Mouse (Mus musculus) forebrain, embryonic 14.5 days (tissue): Measurements from ENCODE around the gene Lrrc36. TPM values are rescaled to one million over a fixed set of nuclear protein-coding genes. Genes with fewer than 3 reads are reported as not detected.

Source experiments
- ATAC-seq: fragments of 200-750 bp; cut with Nextera tagmentation; 2 replicates; pipeline ENCODE4 v1.8.0; 2017; ENCODE audit warnings: mild to moderate bottlenecking, moderate library complexity
- DNase-seq: peaks from one replicate; pipeline ENCODE4 v3.0.0-alpha.2; 2015; ENCODE audit warnings: low spot score
- H3K27ac ChIP-seq: fragments of 300-500 bp; sonication (generic); 2 replicates; pipeline ENCODE4 v1.5.1; 2014; ENCODE audit warnings: low read depth, mild to moderate bottlenecking, control low read depth, low read length, moderate library complexity
- H3K27me3 ChIP-seq: fragments of 300-500 bp; sonication (generic); replicated peaks from 2 replicates; pipeline ENCODE4 v1.6.1; 2014; ENCODE audit warnings: low read length, control low read depth, mixed read lengths; ENCODE audit not compliant: control insufficient read depth, insufficient read depth
- H3K36me3 ChIP-seq: fragments of 300-500 bp; sonication (generic); 2 replicates; pipeline ENCODE4 v1.6.1; 2014; ENCODE audit warnings: low read length, control low read depth; ENCODE audit not compliant: control insufficient read depth, insufficient read depth
- H3K4me1 ChIP-seq: fragments of 300-500 bp; sonication (generic); 2 replicates; pipeline ENCODE4 v1.6.1; 2014; ENCODE audit warnings: antibody characterized with exemption, low read length, control low read depth; ENCODE audit not compliant: control insufficient read depth, insufficient read depth
- H3K4me2 ChIP-seq: fragments of 300-500 bp; sonication (generic); 2 replicates; pipeline ENCODE4 v1.6.1; 2014; ENCODE audit warnings: mild to moderate bottlenecking, control low read depth, low read length
- H3K4me3 ChIP-seq: fragments of 300-500 bp; sonication (generic); 2 replicates; pipeline ENCODE4 v1.5.1; 2014; ENCODE audit warnings: low read depth, low read length, control low read depth
- H3K9ac ChIP-seq: fragments of 300-500 bp; sonication (generic); 2 replicates; pipeline ENCODE4 v1.6.1; 2014; ENCODE audit warnings: mild to moderate bottlenecking, low read length, control low read depth, moderate library complexity
- H3K9me3 ChIP-seq: fragments of 300-500 bp; sonication (generic); replicated peaks from 2 replicates; pipeline ENCODE4 v1.6.1; 2016; ENCODE audit warnings: low read length, control low read depth, mixed read lengths; ENCODE audit not compliant: control insufficient read depth
- WGBS: fragments of 180-500 bp; shearing (Covaris S2); extraction: QIAGEN DNeasy Blood & Tissue Kit; methylation state at CpG from one replicate; pipeline ENCODE4 v1.1.7; 2014; 5-methylcytosine and 5-hydroxymethylcytosine counted together
- polyA plus RNA-seq: library from polyadenylated mRNA; unstranded; fragments of >200 nt; fragmentation: Nextera tagmentation; extraction: Ambion mirVana; gene quantifications from 2 replicates; pipeline ENCODE4 v1.2.1, GENCODE M21; 2014

Lrrc36 gene
- polyA plus RNA-seq, 1 experiment from 2014 or later: 0.43 TPM

GRCm38 (mm10) chr8:105409947-105410346 lies 3.4 kb upstream of the Lrrc36 start:
- Histone ChIP-seq H3K4me1 (peaks cover 3% of the 10 kb centered on the region), H3K9ac (no peak overlapping the region), H3K36me3 (no peaks in the 10 kb centered on the region), H3K9me3 (no peaks in the 10 kb centered on the region), H3K4me3 (no peak overlapping the region), H3K27me3 (peaks cover 11% of the 10 kb centered on the region), H3K4me2 (no peak overlapping the region), H3K27ac (no peak overlapping the region)
- ATAC-seq (no peak), DNase-seq (no peak)
- 94% methylated on average over 6 of the region's 6 CpGs for whole genome bisulfite sequencing

DNA sequence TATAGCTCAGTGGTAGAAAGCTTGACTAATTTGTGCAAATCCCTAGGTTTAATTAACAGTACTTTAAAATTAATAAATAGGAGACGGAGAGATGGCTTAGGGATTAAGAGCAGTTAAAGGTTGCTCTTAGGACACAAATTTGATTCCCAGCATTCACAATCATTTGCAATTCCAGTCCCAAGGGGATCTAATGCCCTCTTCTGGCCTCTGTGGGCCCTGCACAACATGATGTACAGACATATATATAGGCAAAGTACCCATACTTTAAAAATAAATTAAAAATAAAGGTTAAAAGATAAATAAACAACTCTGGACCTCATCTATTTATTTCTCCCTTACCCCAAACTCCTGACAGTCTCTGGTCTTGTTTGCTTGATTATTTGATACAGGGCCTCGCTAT lies 5.6 kb downstream of the Lrrc36 start:
- Histone ChIP-seq H3K27ac (no peak overlapping the region), H3K4me2 (no peak overlapping the region), H3K4me1 (no peaks in the 10 kb centered on the region), H3K27me3 (no peaks in the 10 kb centered on the region), H3K9ac (no peak overlapping the region), H3K9me3 (no peaks in the 10 kb centered on the region), H3K4me3 (no peak overlapping the region), H3K36me3 (no peaks in the 10 kb centered on the region)
- no peak for DNase-seq
- 65% methylated on average over 2 of the region's 2 CpGs for WGBS
- ATAC-seq: no peak

DNA sequence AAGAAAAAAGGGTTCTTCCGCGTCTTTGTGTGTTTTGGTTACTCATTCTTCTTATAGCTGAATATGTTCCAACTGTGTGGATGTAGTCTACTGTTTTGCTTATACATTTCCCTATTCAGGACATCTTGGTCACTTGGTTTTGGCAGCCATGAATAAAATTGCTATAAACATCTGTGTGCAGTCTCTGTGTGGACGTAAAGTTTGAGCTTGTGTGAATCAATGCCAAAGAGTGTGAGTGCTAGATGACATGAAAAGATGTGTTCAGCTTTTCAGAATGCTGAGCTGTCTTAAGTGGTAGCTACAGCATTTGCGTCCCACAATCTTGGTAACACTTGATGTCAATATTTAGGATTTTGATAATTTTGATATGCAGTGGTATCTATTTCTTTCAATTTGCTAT lies 6.4 kb downstream of the Lrrc36 start:
- Histone ChIP-seq H3K36me3 (no peaks in the 10 kb centered on the region), H3K27ac (no peak overlapping the region), H3K4me2 (no peak overlapping the region), H3K9ac (no peak overlapping the region), H3K9me3 (no peaks in the 10 kb centered on the region), H3K4me3 (no peak overlapping the region), H3K4me1 (no peaks in the 10 kb centered on the region), H3K27me3 (no peaks in the 10 kb centered on the region)
- 89% methylated on average over 4 of the region's 4 CpGs for WGBS
- ATAC-seq (no peak), DNase-seq (no peak)

DNA sequence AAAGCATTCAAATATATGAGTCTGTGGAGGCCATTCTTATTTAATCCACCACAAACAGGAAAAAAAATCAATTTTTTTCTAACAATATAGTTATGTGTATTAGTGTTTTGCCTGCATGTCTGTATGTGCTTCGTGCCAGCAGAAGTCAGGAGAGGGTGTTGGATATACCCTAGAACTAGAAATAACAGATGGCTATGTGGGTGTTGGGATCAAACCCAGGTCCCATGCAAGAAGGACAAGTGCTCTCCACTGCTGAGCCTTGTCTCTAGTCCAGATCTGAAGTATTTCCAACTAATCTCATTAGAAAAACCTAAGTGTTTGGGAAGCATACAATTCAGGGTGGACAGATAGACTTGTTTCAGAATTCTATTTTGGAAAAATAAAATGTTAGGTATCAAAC lies 8.6 kb downstream of the Lrrc36 start:
- 76% methylated on average over 1 of the region's 1 CpGs for WGBS
- no peaks in the 10 kb centered on the region for H3K36me3 ChIP-seq
- no peak for ATAC-seq

DNA sequence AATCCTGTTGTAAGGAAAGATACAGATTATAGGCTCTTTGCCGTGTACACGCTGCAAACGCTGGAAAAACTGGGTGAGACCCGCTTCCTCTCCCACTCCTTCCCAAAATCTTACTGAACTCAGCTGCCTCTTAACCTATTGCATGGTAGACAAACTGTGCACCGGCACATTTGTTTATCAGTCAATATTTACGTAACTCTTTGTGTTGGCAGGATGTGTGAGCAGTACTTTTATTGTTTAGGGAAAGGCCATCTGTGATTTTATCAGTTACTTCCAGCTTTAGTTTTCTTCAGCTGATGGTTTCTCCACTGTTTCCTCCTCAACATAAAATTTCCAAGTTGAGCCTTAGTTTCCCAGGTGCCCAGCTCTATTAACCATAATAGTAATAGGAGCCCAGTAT lies 13.5 kb downstream of the Lrrc36 start:
- Histone ChIP-seq H3K4me2 (no peak overlapping the region), H3K36me3 (no peaks in the 10 kb centered on the region), H3K9me3 (no peaks in the 10 kb centered on the region), H3K4me1 (no peaks in the 10 kb centered on the region), H3K27me3 (no peaks in the 10 kb centered on the region), H3K9ac (no peak overlapping the region), H3K4me3 (no peak overlapping the region), H3K27ac (no peak overlapping the region)
- ATAC-seq (no peak), DNase-seq (no peak)
- WGBS: 85% methylated on average over 6 of the region's 6 CpGs

More for the DNA sequence above, 8.6 kb downstream of the Lrrc36 start:
- no peaks in the 10 kb centered on the region for H3K9me3 ChIP-seq
- no peak overlapping the region for H3K4me2 ChIP-seq
- no peak overlapping the region for H3K9ac ChIP-seq
- H3K27ac ChIP-seq: no peak overlapping the region
- no peaks in the 10 kb centered on the region for H3K27me3 ChIP-seq
- no peaks in the 10 kb centered on the region for H3K4me1 ChIP-seq
- no peak for DNase-seq
- H3K4me3 ChIP-seq: no peak overlapping the region

DNA sequence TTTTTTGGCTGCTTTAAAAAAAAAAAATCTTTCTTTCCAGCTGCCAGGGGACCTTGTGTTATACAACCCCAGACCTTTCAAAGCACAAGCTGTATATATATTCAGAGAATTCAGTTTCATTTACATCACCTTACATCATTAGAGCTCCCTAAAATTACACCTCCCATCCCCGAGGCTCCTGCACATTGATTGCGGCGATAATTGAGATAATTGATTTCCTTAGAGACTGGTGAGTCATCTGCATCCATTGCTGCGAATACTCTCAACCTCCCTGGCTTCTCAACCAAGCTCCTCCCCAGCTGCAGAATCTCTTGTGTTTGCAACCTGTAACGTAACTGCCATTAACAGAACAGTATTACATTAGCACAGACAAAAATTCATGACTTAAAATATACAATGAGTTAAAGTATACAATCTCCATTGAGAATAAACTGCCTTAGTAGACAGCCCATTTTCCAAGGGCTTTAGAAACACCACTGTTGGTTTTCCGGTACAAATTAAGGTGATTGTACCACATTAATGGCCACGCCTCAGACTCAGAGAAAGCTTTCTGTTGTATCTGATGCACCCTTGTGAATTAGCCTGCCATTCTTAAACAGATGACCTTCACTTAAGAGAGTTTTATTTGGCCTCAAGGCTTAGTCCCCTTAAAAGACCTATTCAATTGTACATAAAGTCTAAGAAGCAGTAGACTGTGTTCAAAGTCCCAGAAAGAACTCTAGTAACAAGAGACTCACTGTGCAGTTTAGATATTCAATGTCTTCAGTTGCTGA lies 18.6 kb downstream of the Lrrc36 start:
- peaks cover 14% of the 10 kb centered on the region; the same call in 1 of the 2 replicates for H3K4me1 ChIP-seq
- H3K4me2 ChIP-seq: no peak overlapping the region
- no peak for ATAC-seq

GRCm38 (mm10) chr8:105433021-105433420 lies 19.6 kb downstream of the Lrrc36 start:
- Histone ChIP-seq H3K27ac (no peak overlapping the region), H3K4me3 (no peak overlapping the region), H3K9me3 (no peaks in the 10 kb centered on the region), H3K9ac (no peak overlapping the region), H3K4me1 (peaks cover 14% of the 10 kb centered on the region; the same call in 1 of the 2 replicates), H3K36me3 (no peaks in the 10 kb centered on the region), H3K4me2 (no peak overlapping the region), H3K27me3 (no peaks in the 10 kb centered on the region)
- WGBS: 31% methylated on average over 6 of the region's 6 CpGs
- ATAC-seq (no peak), DNase-seq (peak; percentile 27)

More for the DNA sequence above, 18.6 kb downstream of the Lrrc36 start:
- 36% methylated on average over 7 of the region's 7 CpGs for WGBS
- Histone ChIP-seq H3K4me3 (no peak overlapping the region), H3K27me3 (no peaks in the 10 kb centered on the region), H3K36me3 (no peaks in the 10 kb centered on the region), H3K9ac (no peak overlapping the region), H3K9me3 (no peaks in the 10 kb centered on the region), H3K27ac (no peak overlapping the region)
- peak; percentile 37 for DNase-seq

DNA sequence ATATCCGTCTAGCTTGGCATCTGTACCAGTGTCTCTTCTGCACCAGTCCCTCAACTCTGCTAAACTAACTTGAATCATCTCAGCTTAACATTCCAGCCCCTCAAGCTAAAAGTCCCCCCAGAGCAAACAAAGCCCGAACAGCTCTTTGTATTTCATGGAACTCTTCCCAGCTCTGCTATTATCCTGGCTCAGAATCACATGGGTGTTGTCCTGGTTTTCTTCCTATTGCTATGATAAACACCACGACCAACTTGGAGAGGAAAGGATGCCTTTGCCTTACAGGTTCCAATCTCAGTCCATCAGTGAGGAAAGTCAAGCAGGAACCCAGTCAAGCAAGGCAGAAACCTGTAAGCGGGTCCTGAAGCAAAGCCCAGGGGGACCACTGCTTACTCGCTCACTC lies 20.1 kb downstream of the Lrrc36 start:
- Histone ChIP-seq H3K36me3 (no peaks in the 10 kb centered on the region), H3K9me3 (no peaks in the 10 kb centered on the region), H3K4me1 (peaks cover 14% of the 10 kb centered on the region; the same call in 1 of the 2 replicates), H3K9ac (no peak overlapping the region), H3K27me3 (no peaks in the 10 kb centered on the region), H3K27ac (no peak overlapping the region), H3K4me2 (no peak overlapping the region), H3K4me3 (no peak overlapping the region)
- ATAC-seq (no peak), DNase-seq (peak; percentile 42)
- 39% methylated on average over 5 of the region's 5 CpGs for WGBS

- Histone ChIP-seq H3K4me3 (no peak overlapping the region), H3K27ac (no peak overlapping the region), H3K4me2 (no peak overlapping the region), H3K4me1 (peaks cover 14% of the 10 kb centered on the region; the same call in 1 of the 2 replicates), H3K27me3 (no peaks in the 10 kb centered on the region), H3K36me3 (no peaks in the 10 kb centered on the region), H3K9ac (no peak overlapping the region), H3K9me3 (no peaks in the 10 kb centered on the region)
- 61% methylated on average over 5 of the region's 5 CpGs for WGBS
- DNase-seq: no peak
- no peak for ATAC-seq
These were observed 20.8 kb downstream of the Lrrc36 start for GRCm38 (mm10) chr8:105434136-105434535.
